Mouse (Mus musculus): Measurements from ENCODE around the gene Eea1.
"Not testable (repeated sequence)": the region's sequence is repeated elsewhere in the genome, so short reads cannot be mapped to it uniquely, and the experiment has no call there.

GRCm38 (mm10) chr10:95933631-95934030, 6.8 kb upstream of the Eea1 start:
- not testable (repeated sequence) for TF ChIP-seq POLR2A (IDR thresholded peaks at IDR 0.05; ENCODE audit: borderline replicate concordance, extremely low read depth, insufficient read depth, insufficient read length, poor library complexity, severe bottlenecking); CTCF (IDR thresholded peaks at IDR 0.05; ENCODE audit: borderline replicate concordance, extremely low read depth, insufficient read depth, insufficient read length)

All from brain, embryonic 14.5 days (tissue).